Mouse (Mus musculus): ENCODE measurements around the gene Itpr2.

Gene Itpr2

DNA sequence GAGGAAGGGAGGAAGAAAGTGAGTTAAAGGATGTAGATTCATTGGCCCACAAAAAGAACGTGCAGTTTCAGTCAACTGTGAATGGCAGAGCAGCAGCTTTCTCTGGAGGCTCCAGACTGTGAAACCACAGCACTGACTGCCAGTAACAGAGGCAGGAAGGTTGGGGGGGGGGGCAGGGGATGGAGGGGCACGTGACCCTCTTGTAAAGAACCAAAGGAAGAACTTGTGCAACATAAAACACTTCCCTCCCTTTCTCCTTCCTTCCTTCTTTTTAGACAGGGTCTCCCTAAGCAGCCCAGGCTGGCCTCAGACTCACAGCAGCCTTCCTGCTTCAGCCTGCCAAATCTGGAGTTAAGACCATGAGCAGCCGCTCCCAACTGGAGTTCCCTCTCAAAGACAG, 104.2 kb downstream of the Itpr2 start:
- in situ Hi-C loops (cut with MboI; ENCODE audit: low pct_unique_long_range_greater_than_20kb in 1 of 2, low sequenced_read_pairs in 2 of 2, unreplicated experiment in 1 of 2): no loop called here

DNA sequence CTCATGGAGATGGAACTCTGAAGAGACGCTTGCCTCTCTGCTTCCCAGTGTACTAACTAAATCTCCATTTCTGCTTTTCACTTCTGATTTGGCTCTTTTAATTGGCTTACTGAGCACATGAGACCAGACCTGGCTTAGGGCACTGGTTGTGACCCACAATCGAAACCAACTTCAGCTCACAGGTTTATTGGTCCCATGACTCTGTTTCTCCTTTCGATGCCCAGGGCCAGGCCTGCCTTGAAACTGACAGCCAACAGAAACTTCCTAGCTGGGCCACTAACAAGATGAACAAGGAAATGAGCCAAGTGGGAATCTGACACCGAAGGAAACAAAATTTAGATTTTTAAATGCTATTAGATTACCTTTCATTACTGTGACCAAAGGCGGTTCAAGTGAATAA, 105.8 kb downstream of the Itpr2 start:
- in situ Hi-C loops (cut with MboI; ENCODE audit: low pct_unique_long_range_greater_than_20kb in 1 of 2, low sequenced_read_pairs in 2 of 2, unreplicated experiment in 1 of 2): no loop called here

DNA sequence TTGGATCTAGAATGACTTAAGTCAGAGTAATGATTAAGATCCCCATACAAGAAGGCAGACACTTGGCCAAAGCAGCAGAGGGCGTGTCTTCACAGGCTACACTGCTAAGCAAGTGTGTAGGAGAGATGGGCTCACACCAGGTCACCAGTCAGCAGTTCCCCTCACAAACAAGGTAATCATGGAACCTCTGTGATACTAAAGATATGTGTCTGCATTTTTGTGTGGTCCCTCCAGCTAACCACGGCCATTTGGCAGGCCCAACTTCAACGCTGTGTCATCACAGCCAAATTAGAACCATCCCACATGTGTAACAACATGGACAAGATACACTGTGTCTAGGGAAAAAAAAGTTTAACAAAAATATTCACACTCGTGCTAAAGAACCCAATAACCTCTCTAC, 106.4 kb downstream of the Itpr2 start:
- in situ Hi-C loops (cut with MboI; ENCODE audit: low pct_unique_long_range_greater_than_20kb in 1 of 2, low sequenced_read_pairs in 2 of 2, unreplicated experiment in 1 of 2): no loop called here

DNA sequence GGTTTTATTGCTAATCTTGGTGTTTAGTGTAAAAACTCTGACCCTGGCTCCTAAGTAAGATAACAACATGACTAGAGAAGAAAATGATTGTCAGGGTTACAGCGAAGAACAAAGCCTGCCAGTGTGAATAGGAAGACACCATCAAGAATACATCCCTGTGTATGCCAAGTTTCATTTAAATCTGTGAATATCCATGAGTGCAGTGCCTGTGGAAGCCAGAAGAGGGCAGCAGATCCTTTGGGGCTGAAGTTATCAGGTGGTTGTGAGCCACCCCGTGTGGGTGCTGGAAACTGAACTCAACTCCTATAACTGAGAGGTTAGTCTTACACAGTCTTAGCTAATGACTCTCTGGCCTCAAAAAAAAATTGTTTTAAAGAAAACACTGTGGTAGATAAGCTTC, 109.8 kb downstream of the Itpr2 start:
- in situ Hi-C loops (cut with MboI; ENCODE audit: low pct_unique_long_range_greater_than_20kb in 1 of 2, low sequenced_read_pairs in 2 of 2, unreplicated experiment in 1 of 2): no loop called here

DNA sequence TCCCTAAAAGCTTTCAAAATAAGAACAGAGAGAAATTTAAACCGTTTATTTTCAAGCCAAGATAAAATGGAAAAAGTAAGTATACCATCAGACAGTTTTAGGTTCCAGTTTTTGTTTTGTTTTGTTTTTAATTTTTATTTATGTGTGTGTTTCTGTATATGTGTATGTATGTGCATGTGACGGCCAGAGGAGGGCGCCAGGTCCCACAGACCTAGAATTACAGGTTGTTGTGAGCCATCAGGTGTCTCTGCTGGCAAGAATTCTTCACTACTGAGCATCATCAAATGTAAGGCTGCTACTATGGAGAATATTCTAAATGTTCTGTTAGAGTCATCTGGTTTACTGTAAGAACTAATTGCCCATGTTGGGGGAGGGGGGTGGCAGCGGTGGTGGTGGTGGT, 111.9 kb downstream of the Itpr2 start:
- in situ Hi-C loops (cut with MboI; ENCODE audit: low pct_unique_long_range_greater_than_20kb in 1 of 2, low sequenced_read_pairs in 2 of 2, unreplicated experiment in 1 of 2): no loop called here

DNA sequence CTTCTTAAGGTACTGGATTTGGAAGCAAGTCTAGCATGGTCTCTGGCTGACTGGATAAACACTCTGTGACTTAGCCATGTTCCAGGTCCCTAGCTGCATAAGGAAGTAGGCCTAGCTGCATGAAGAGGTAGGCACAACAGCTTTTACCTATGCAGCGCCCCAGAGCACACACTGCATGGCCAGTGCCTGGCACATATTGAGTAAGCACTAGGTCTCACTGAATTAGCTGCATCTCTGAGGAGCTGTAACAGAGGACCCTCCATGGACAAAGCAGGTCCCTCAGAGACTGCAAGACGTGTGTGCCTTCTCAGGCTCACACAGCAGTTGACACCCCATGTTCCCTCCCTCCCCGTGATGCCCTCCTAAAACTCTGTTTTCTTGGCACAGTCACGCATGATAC, 114.0 kb downstream of the Itpr2 start:
- in situ Hi-C loops (cut with MboI; ENCODE audit: low pct_unique_long_range_greater_than_20kb in 1 of 2, low sequenced_read_pairs in 2 of 2, unreplicated experiment in 1 of 2): no loop called here

DNA sequence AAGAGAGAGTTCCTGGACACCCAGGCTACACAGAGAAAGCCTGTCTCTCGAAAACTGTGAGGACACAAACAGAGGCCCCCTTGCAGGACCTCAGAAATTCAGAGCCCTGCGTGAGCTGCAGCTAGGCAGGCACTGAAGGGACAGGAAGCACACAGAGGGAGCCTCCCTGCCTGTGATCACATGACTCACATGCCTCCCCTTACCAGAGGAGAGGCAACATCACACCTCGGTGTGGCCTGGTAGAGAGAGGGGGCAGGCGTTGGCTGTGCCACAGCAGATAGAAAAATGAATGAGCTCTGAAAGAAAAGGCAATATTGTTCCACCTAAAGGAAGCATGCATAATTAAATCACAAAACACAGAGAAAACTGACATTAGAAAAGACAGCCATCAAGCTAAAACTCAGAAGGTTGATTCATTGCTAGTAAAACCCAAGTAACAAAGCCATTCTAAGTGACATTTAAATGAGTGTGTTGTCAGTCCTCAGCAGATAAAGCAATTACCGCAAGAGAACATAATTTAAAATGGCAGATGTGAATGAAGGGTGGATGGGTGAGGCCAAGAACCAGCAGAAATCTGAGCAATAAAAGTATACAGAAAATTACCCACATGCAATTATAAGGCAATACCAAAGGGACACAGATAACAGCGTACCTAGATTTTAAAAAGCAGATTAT, 114.8 kb downstream of the Itpr2 start:
- in situ Hi-C loops (cut with MboI; ENCODE audit: low pct_unique_long_range_greater_than_20kb in 1 of 2, low sequenced_read_pairs in 2 of 2, unreplicated experiment in 1 of 2): no loop called here

DNA sequence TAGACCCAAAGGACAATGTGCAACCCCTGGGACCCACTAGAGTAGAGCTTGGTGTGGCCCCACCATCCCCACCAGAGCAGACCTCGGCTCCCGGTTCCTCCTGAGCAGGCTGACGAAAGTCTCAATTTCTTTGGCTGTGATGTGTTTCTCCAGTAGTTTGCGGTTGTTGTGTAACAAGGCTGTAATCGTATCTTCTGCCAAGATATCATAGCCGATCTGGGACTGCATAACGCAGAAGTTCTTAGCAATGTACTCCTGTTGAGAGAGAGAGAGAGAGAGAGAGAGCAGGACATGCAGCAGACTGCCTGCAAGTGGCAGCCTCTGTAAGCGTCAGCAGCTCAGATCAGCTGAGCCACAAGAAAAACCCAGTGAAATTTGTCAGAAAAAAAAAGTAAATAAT, 122.8 kb downstream of the Itpr2 start:
- in situ Hi-C loops (cut with MboI; ENCODE audit: low pct_unique_long_range_greater_than_20kb in 1 of 2, low sequenced_read_pairs in 2 of 2, unreplicated experiment in 1 of 2): no loop called here

DNA sequence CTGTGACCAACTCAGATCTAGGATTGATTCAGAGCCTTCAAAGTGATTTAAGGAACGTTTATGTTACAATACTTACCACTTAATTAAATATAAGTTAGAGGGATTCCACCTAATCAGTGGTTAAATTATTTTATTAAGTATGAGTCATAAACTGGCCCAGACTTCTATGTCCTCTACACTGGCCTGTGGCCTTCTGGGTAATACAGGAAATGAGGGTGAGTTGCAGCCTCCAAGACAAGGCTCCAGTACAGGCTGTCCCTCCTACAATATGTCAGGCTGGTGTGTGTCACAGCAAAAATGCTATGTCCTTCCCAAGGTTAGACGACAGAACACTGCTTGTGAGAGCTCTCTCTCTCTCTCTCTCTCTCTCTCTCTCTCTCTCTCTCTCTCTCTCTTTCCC, 130.5 kb downstream of the Itpr2 start:
- in situ Hi-C loops (cut with MboI; ENCODE audit: low pct_unique_long_range_greater_than_20kb in 1 of 2, low sequenced_read_pairs in 2 of 2, unreplicated experiment in 1 of 2): no loop called here

DNA sequence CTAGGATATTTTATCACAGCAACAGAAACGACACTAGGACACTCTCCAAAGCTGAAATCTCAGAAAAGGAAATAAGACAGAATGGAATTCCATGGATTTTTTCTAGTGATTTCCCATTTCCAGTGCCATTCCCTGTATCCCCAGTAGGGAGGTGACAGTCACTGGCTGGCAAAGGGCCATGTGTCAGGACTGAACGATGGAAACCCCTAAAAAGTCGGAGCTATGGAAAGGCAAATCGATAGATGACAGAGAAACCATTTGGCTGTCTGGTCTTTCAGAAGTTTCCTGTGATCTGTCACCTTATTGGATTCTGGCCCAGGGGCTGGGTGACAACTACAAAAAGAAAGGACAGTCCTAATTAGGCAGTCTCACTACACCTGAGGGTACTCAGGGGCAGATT, 135.8 kb downstream of the Itpr2 start:
- in situ Hi-C loops (cut with MboI; ENCODE audit: low pct_unique_long_range_greater_than_20kb in 1 of 2, low sequenced_read_pairs in 2 of 2, unreplicated experiment in 1 of 2): no loop called here

DNA sequence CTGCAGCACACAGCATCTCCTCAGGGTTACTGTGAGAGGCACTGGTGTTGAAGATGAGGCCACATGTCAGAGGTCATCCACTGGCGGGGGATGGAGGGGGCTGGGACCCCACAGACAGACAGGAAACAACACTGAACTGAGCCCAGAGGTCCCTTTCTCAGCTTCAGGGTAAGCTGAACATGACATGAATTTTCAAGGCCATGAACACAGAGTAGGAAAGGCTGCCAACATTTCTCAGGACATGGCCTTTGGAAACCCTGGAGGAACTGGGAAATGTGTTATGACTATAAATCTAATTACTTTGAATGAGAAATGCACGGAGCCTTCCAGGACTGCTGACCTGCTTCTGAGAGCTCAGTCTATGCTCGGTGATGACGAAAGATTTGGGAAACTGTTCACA, 144.1 kb downstream of the Itpr2 start:
- in situ Hi-C loops (cut with MboI; ENCODE audit: low pct_unique_long_range_greater_than_20kb in 1 of 2, low sequenced_read_pairs in 2 of 2, unreplicated experiment in 1 of 2): no loop called here

DNA sequence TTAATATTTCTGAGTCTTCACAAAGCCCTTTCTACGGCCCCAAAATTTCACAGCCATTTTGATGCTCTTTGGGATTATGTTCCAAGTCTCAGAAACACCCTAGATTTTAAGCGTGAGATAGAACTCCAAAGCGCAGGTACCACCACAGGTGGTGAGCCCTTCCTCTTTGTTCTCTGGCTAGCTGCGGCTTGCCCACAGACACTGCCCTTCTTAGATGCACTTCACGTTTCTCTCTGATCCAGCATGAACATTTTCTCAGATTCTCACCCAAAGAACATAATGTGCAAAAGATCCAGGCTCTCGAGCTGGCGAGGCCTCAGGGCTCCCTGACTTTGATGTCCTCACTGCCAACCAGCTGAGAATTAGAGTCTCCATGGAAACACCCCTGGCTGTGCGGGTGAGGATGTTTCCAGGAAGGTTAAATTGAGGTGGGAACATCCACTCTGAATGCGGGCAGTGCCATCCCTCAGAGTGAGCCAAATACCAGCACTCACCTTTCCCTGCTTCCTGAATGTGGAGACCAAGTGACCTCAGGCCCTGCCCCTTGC, 149.7 kb downstream of the Itpr2 start:
- in situ Hi-C loops (cut with MboI; ENCODE audit: low pct_unique_long_range_greater_than_20kb in 1 of 2, low sequenced_read_pairs in 2 of 2, unreplicated experiment in 1 of 2): no loop called here

DNA sequence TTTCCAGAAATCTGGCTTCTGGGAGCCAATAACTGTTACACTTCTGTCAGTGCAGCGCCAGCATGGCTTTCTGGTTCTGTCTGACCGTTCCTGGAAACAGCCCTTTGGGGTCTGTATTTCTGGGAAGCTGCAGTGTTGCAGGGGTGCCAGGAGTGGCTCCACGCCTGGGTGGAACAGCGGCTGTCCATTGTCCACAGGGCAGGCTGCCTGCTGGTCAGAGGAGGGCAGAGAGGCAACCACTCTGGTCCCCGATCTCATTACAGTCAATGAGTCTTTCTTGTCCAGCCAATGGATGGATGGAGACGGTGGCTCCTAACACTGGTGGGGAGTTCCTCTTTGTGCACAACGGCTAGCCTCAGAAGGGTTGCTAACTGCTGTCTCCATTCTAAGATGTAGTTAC, 150.2 kb downstream of the Itpr2 start:
- in situ Hi-C loops (cut with MboI; ENCODE audit: low pct_unique_long_range_greater_than_20kb in 1 of 2, low sequenced_read_pairs in 2 of 2, unreplicated experiment in 1 of 2): no loop called here

DNA sequence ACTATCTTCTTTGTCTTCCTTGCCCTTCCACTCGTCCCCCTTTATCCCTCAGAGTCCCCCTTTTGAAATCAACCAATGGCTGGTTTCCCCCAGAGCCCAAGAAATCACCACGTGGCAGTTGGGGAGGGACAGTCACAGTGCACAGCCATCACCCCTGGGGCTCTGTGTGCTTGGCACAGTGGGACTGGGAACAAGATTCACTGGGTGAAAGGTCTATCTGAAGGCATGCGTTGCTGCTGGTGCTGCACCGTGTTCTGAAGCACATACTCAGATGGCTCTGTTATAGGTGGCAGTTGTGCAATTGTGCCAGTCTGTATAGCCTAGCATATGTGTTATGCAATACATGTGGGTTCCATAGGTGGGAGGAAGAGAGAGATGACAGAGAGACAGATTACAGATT, 154.5 kb downstream of the Itpr2 start:
- in situ Hi-C loops (cut with MboI; ENCODE audit: low pct_unique_long_range_greater_than_20kb in 1 of 2, low sequenced_read_pairs in 2 of 2, unreplicated experiment in 1 of 2): no loop called here

DNA sequence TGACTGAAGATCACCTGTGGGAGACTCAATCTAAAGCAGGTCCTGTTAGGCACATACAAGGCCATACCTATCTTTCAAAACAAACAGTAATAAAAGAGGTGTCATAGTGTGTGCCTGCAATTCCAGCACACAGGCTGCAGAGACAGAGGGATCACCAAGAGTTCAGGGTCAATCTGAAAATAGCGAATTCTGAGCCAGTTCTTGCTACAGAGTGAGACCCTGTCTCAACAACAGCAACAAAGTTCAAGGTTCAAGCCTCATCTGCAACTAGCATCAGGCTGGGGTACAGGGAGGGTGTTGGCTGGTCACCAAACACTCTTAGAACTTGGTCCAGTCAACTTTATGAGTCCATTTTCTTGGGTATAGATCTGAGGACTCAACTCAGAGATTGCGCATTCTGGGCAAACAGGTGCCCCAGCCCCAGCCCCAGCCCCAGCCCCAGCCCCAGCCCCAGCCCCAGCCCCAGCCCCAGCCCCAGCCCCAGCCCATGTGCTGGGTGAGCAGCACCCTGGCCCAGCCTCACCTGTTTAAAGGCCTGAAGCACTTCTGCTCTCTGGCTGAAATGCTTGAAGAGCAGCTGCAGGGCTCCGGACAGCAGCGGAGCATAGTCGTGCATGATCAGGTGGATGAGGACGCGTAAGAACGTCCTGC, 155.4 kb downstream of the Itpr2 start:
- in situ Hi-C loops (cut with MboI; ENCODE audit: low pct_unique_long_range_greater_than_20kb in 1 of 2, low sequenced_read_pairs in 2 of 2, unreplicated experiment in 1 of 2): no loop called here

DNA sequence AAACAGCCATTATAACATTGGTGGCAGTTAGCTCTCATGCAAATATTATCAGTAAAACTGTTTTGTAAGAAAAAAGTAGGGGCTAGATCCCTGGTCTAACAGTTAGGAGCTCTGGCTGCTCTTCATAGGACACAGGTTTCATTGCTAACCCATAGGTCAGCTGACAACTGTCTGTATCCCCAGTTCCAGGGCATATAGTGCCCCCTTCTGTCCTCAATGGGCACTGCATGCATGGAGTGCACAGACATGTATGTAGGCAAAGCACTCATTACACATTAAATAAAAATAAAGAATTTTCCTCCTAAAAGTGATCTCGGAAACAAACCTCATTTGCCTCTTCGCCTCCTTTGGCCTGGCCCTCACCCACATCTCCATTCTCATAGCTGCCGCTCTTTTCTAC, 157.3 kb downstream of the Itpr2 start:
- in situ Hi-C loops (cut with MboI; ENCODE audit: low pct_unique_long_range_greater_than_20kb in 1 of 2, low sequenced_read_pairs in 2 of 2, unreplicated experiment in 1 of 2): no loop called here

DNA sequence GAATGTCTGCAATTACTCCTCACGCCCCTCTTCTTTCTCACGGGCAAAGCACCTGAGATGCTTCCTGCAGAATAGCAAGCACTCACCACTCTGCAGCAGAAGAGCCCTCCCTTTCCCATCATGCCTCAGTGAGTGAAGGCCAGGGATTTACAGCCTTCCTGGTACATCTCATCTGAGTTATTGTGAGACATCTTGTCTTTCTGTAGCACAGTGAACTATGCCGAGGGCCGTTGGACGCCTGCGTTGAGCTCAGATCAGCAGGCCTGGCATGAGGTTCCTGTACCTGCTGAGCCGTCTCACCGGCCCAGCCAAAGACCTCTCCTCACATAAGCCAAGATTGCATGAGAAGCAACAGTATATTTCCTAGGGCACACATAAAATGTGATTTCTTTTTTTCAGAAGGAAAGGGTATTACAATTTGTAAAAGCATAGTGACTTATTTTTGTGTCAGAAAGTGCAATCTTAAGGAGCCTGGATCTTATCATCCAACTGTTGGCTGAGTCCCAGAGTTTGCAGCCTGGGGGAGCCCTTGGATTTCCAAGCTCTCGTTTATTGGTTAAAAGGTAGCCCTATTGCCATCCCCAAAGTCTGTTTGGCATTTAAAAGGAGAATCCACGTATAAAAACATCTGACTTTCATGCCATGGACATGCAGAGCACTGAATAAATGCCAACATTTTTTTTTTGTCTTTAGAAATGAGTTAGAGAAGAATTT, 158.2 kb downstream of the Itpr2 start:
- in situ Hi-C loops (cut with MboI; ENCODE audit: low pct_unique_long_range_greater_than_20kb in 1 of 2, low sequenced_read_pairs in 2 of 2, unreplicated experiment in 1 of 2): no loop called here

DNA sequence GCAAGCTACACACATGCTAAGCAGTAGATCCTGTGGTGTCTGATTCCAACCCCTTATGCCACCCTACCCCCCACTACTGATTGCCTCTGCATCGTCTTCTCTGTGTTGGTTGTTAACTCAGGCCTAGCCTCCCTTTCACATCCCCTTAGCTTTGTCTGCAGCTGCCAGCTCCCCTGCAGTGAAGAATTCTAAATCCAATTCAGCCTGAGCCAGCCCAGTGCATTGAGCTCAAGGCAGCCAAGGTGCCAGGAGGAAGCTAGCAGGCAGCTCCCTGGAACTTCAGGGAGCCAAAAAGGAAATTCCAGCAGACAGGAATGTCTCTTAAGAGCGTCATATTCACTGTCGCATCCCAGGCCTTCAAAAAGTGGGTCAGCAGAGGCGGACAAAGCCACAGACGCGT, 159.0 kb downstream of the Itpr2 start:
- in situ Hi-C loops (cut with MboI; ENCODE audit: low pct_unique_long_range_greater_than_20kb in 1 of 2, low sequenced_read_pairs in 2 of 2, unreplicated experiment in 1 of 2): no loop called here

DNA sequence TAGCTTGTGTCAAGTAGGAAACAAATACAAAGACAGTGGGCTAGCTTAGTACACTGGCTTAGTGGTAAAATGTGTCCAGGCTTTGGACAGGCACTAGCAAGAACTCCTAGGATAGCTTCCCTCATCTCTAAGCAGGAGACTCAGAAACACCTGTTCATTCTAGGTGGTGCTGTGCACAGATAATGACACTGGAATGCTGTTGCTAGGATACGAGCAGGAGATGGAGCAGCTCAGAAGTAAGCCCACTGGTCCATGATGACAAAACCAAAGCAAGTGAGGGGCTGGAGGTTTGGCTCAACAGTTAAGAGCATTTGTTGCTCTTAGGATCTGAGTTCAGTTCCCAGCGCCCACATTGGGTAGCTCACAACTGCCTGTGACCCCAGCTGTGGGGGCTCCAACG, 160.1 kb downstream of the Itpr2 start:
- in situ Hi-C loops (cut with MboI; ENCODE audit: low pct_unique_long_range_greater_than_20kb in 1 of 2, low sequenced_read_pairs in 2 of 2, unreplicated experiment in 1 of 2): no loop called here

DNA sequence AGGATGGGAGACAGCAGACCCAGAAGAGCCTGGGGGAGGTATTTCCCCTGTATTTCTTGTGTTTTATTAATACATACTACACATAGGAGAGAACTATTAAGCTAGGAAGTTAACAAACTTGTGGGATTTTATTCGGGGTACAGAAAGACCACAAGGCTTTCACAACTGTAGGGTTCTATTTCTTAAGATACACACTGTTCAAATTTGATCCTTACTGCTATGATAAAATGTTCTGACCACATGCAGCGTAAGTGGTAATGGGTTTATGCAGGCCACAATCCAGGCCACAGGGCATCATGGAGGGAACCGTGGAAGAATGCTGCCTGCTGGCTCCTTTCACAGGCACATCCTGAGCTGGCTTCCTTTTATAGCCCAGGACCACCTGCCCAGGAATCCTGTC, 160.6 kb downstream of the Itpr2 start:
- in situ Hi-C loops (cut with MboI; ENCODE audit: low pct_unique_long_range_greater_than_20kb in 1 of 2, low sequenced_read_pairs in 2 of 2, unreplicated experiment in 1 of 2): no loop called here
